Mouse (Mus musculus) olfactory bulb, adult 2 months (tissue): ENCODE measurements at regions not wholly inside any gene's neighbourhood (a gene's known extent, or its start where the extent isn't known, plus 50 kb on each side); places are given as distances from the start of the nearest gene placed in this dataset.

Experiments
- CTCF ChIP-seq: fragments of 200-500 bp; IDR thresholded peaks from 2 replicates; pipeline ENCODE4 v1.5.1; 2012; ENCODE audit warnings: low read depth, mild to moderate bottlenecking, low read length, moderate library complexity; ENCODE audit not compliant: insufficient read depth
- POLR2A ChIP-seq: fragments of 200-500 bp; IDR thresholded peaks from 2 replicates; pipeline ENCODE4 v1.6.1; 2012; ENCODE audit warnings: mild to moderate bottlenecking, low read depth, low read length, moderate library complexity; ENCODE audit not compliant: insufficient read depth

GRCm38 (mm10) chr1:137953369-137953768 lies 222.1 kb downstream of the Ptprc start:
- no peak for TF ChIP-seq CTCF
- no peak for TF ChIP-seq POLR2A
